Mouse (Mus musculus) embryonic facial prominence, embryonic 10.5 days (tissue): ENCODE measurements around the gene Ric3. TPM values are rescaled to one million over a fixed set of nuclear protein-coding genes. Genes with fewer than 3 reads are reported as not detected.

Source experiments
- polyA plus RNA-seq: library from polyadenylated mRNA; unstranded; fragments of >200 nt; fragmentation: Nextera tagmentation; extraction: Ambion mirVana; gene quantifications from 2 replicates; pipeline ENCODE4 v1.2.1, GENCODE M21; 2016

Ric3 gene
- polyA plus RNA-seq, 1 experiment from 2014 or later: 9.0 TPM

Other genes with a start within 250 kb of the Ric3 start
- gene Olfr516, start 232.8 kb downstream of the Ric3 start, polyA plus RNA-seq: not detected in 2 replicates
- gene Olfr517, start 211.0 kb downstream of the Ric3 start, polyA plus RNA-seq: not detected in 2 replicates
- not detected in 2 replicates for gene Olfr518, start 198.3 kb downstream of the Ric3 start, polyA plus RNA-seq
- gene Olfr519, start 188.9 kb downstream of the Ric3 start, polyA plus RNA-seq: not detected in 2 replicates
- 0.02 and 0.04 TPM in 2 replicates for gene Nlrp10, start 153.2 kb downstream of the Ric3 start, polyA plus RNA-seq
- gene Eif3f, start 148.9 kb downstream of the Ric3 start, polyA plus RNA-seq: 75.2 and 76.2 TPM in 2 replicates
- 4.3 TPM in 2 replicates for gene Tub, start 133.0 kb downstream of the Ric3 start, polyA plus RNA-seq
- 23.6 and 30.3 TPM in 2 replicates for gene Lmo1, start 91.9 kb upstream of the Ric3 start, polyA plus RNA-seq